Mouse (Mus musculus) hindbrain, embryonic 11.5 days (tissue): ENCODE results near the gene Dnttip1. TPM values are rescaled to one million over a fixed set of nuclear protein-coding genes. Genes with fewer than 3 reads are reported as not detected.
"Not testable (repeated sequence)": the region's sequence is repeated elsewhere in the genome, so short reads cannot be mapped to it uniquely, and the experiment has no call there.

ENCODE experiments used
- ATAC-seq: fragments of 200-750 bp; cut with Nextera tagmentation; 2 replicates; pipeline ENCODE4 v1.8.0; 2017; ENCODE audit warnings: mild to moderate bottlenecking, moderate TSS enrichment, moderate library complexity; ENCODE audit not compliant: low FRiP score
- DNase-seq: peaks from one replicate; pipeline ENCODE4 v3.0.0-alpha.2; 2015; ENCODE audit warnings: low spot score
- H3K27ac ChIP-seq: fragments of 300-500 bp; sonication (generic); 2 replicates; pipeline ENCODE4 v1.5.1; 2014; ENCODE audit warnings: mild to moderate bottlenecking, low read depth, low read length
- H3K27me3 ChIP-seq: fragments of 300-500 bp; sonication (generic); 2 replicates; pipeline ENCODE4 v1.6.1; 2014; ENCODE audit warnings: mild to moderate bottlenecking, low read length, moderate library complexity, mixed read lengths; ENCODE audit not compliant: control insufficient read depth, insufficient read depth
- H3K36me3 ChIP-seq: fragments of 300-500 bp; sonication (generic); 2 replicates; pipeline ENCODE4 v1.6.1; 2014; ENCODE audit warnings: mild to moderate bottlenecking, low read length, moderate library complexity, mixed read lengths; ENCODE audit not compliant: control insufficient read depth, insufficient read depth
- H3K4me1 ChIP-seq: fragments of 300-500 bp; sonication (generic); replicated peaks from 2 replicates; pipeline ENCODE4 v1.6.1; 2014; ENCODE audit warnings: low read length, mixed read lengths; ENCODE audit not compliant: control insufficient read depth, insufficient read depth
- H3K4me2 ChIP-seq: fragments of 300-500 bp; sonication (generic); replicated peaks from 2 replicates; pipeline ENCODE4 v1.6.1; 2014; ENCODE audit warnings: mild to moderate bottlenecking, low read depth, low read length
- H3K4me3 ChIP-seq: fragments of 300-500 bp; sonication (generic); 2 replicates; pipeline ENCODE4 v1.5.1; 2014; ENCODE audit warnings: low read depth, low read length
- H3K9ac ChIP-seq: fragments of 300-500 bp; sonication (generic); 2 replicates; pipeline ENCODE4 v1.6.1; 2014; ENCODE audit warnings: low read depth, low read length
- H3K9me3 ChIP-seq: fragments of 300-500 bp; sonication (generic); 2 replicates; pipeline ENCODE4 v1.6.1; 2016; ENCODE audit warnings: low read length; ENCODE audit not compliant: control insufficient read depth
- WGBS: fragments of 180-500 bp; shearing (Covaris S2); extraction: QIAGEN DNeasy Blood & Tissue Kit; methylation state at CpG from one replicate; pipeline ENCODE4 v1.1.7; 2014; 5-methylcytosine and 5-hydroxymethylcytosine counted together
- polyA plus RNA-seq: library from polyadenylated mRNA; unstranded; fragments of >200 nt; fragmentation: Nextera tagmentation; extraction: Ambion mirVana; gene quantifications from 2 replicates; pipeline ENCODE4 v1.2.1, GENCODE M21; 2014

Dnttip1 gene
- 79.4 and 81.5 TPM in 2 replicates for polyA plus RNA-seq

DNA sequence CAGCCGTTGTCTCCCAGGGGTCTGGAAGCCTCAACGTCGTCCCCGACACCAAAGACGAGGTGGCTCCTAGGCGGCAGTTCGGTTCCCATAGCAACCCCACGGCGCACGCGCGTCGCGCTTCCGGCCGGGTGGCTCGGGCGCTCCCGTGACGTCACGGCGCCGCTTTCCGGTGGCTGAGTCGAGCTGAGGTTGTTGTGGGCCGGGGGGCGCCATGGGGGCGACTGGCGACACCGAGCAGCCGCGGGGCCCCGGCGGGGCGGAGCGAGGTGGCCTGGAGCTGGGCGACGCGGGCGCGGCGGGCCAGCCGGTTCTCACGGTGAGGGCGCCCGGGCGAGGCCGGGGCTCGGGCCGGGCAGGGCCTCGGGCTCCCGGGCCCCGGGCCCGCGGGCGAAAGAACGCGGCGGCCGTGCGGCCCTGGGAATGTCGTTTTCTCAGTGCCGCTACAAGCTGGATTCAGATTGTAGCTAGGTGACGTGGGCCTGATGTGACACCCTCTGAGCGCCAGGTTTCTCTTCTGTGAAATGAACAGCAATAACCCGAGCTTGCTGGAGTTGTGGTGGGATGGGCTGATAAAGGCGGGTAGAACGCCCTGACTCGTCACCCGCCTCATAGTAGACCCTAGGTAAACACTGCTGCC, at the start of gene Dnttip1, which contains the start of gene Wfdc3:
Dnttip1 (plus strand) TSS at position 141 of the 637 bp plus-strand sequence.
Wfdc3 (minus strand) TSS at position 89 of the 637 bp plus-strand sequence.
- Histone ChIP-seq H3K4me1 (peaks cover 7% of the 10 kb centered on the region; the same call in 1 of the 2 replicates), H3K27ac (peak within 1 kb of the TSS; percentile 53; the same call in 1 of the 2 replicates), H3K4me3 (peak within 1 kb of the TSS; percentile 77), H3K9ac (peak within 1 kb of the TSS; percentile 92), H3K4me2 (peak within 1 kb of the TSS; percentile 77), H3K9me3 (no peaks in the 10 kb centered on the region), H3K27me3 (no peaks in the 10 kb centered on the region), H3K36me3 (no peaks in the 10 kb centered on the region)
- WGBS = under 1% methylated on average over 52 of the region's 70 CpGs
- ATAC-seq = peak; percentile 93
- DNase-seq = peak; percentile 97

GRCm38 (mm10) chr2:164698201-164698600, 47.6 kb upstream of the Dnttip1 start, which contains the start of gene Spint4:
TSS of gene Spint4 (plus strand) at chr2:164698501.
- H3K9ac ChIP-seq = no peak within 1 kb of the TSS
- WGBS = 76% methylated on average over 4 of the region's 4 CpGs
- H3K4me2 ChIP-seq = no peak within 1 kb of the TSS
- ATAC-seq = no peak
- DNase-seq = no peak
- no peak within 1 kb of the TSS for H3K27ac ChIP-seq
- H3K4me3 ChIP-seq = no peak within 1 kb of the TSS
- H3K36me3 ChIP-seq = no peaks in the 10 kb centered on the region
- H3K9me3 ChIP-seq = no peaks in the 10 kb centered on the region
- no peaks in the 10 kb centered on the region for H3K27me3 ChIP-seq
- no peaks in the 10 kb centered on the region for H3K4me1 ChIP-seq

GRCm38 (mm10) chr2:164700959-164701358, 44.8 kb upstream of the Dnttip1 start:
- H3K4me2 ChIP-seq = no peak overlapping the region
- H3K4me1 ChIP-seq = no peaks in the 10 kb centered on the region
- no peaks in the 10 kb centered on the region for H3K36me3 ChIP-seq
- no peak overlapping the region for H3K27ac ChIP-seq
- no peak overlapping the region for H3K9ac ChIP-seq
- DNase-seq (no peak), ATAC-seq (no peak)
- H3K27me3 ChIP-seq = no peaks in the 10 kb centered on the region
- no peak overlapping the region for H3K4me3 ChIP-seq
- no peaks in the 10 kb centered on the region for H3K9me3 ChIP-seq
- whole genome bisulfite sequencing = 84% methylated on average over 5 of the region's 5 CpGs

- H3K4me3 ChIP-seq = no peak overlapping the region
- no peak for DNase-seq
- no peak for ATAC-seq
These were observed 44.0 kb upstream of the Dnttip1 start for GRCm38 (mm10) chr2:164701761-164702160.

DNA sequence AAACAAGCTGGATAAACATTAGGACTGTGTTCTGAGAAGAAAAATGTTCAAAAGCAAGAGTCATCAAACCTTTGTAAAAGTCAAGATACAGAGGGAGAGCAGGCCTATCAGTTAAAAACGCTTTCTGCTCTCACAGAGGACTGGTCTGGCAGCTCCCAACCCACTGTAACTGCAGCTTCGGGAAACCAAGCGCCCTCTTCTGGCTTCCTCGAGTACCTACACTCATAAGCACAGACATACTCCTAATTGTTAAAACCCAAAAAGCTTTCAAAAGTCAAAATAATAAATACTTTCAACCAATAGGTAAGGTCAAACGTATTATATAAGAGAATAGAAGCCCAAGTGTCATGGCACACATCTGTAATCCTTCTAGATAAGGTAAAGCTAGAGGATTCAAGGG, 41.5 kb upstream of the Dnttip1 start:
- no peaks in the 10 kb centered on the region for H3K27me3 ChIP-seq
- H3K9ac ChIP-seq = no peak overlapping the region
- no peaks in the 10 kb centered on the region for H3K9me3 ChIP-seq
- ATAC-seq (no peak), DNase-seq (no peak)
- H3K4me1 ChIP-seq = no peaks in the 10 kb centered on the region
- WGBS = 86% methylated on average over 5 of the region's 5 CpGs
- no peak overlapping the region for H3K4me3 ChIP-seq
- H3K27ac ChIP-seq = no peak overlapping the region
- no peaks in the 10 kb centered on the region for H3K36me3 ChIP-seq
- H3K4me2 ChIP-seq = no peak overlapping the region

More at GRCm38 (mm10) chr2:164701761-164702160, 44.0 kb upstream of the Dnttip1 start:
- H3K4me1 ChIP-seq = no peaks in the 10 kb centered on the region
- WGBS = 88% methylated on average over 5 of the region's 5 CpGs
- H3K27ac ChIP-seq = no peak overlapping the region
- no peak overlapping the region for H3K9ac ChIP-seq
- H3K36me3 ChIP-seq = no peaks in the 10 kb centered on the region
- no peaks in the 10 kb centered on the region for H3K27me3 ChIP-seq
- no peaks in the 10 kb centered on the region for H3K9me3 ChIP-seq
- H3K4me2 ChIP-seq = no peak overlapping the region

GRCm38 (mm10) chr2:164705328-164705727, 40.5 kb upstream of the Dnttip1 start:
- no peak overlapping the region for H3K9ac ChIP-seq
- no peak overlapping the region for H3K27ac ChIP-seq
- no peaks in the 10 kb centered on the region for H3K4me1 ChIP-seq
- DNase-seq (no peak), ATAC-seq (no peak)
- no peaks in the 10 kb centered on the region for H3K9me3 ChIP-seq
- no peak overlapping the region for H3K4me2 ChIP-seq
- 87% methylated on average over 6 of the region's 6 CpGs for WGBS
- no peaks in the 10 kb centered on the region for H3K36me3 ChIP-seq
- no peaks in the 10 kb centered on the region for H3K27me3 ChIP-seq
- H3K4me3 ChIP-seq = no peak overlapping the region

DNA sequence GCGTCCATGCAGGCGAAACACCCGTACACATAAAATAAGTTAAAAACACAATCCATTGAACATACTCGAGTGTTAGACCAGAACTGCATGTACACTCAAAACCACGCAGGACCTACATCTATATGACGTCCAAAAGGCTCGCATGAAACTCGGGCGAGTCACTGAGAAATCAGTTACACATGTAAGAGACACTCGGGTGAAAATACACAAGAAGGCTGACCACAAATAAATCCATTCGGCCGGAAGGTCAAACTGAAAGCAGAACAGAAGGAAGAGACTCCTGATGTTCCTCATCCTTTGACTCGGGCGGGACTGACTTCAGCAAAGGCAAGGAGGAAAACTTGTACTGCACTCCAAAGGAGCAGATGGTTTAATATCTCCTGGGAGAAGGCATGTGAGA, 39.8 kb upstream of the Dnttip1 start:
- no peaks in the 10 kb centered on the region for H3K9me3 ChIP-seq
- no peak overlapping the region for H3K9ac ChIP-seq
- H3K36me3 ChIP-seq = no peaks in the 10 kb centered on the region
- no peak overlapping the region for H3K4me2 ChIP-seq
- DNase-seq (no peak), ATAC-seq (no peak)
- 90% methylated on average over 14 of the region's 14 CpGs for whole genome bisulfite sequencing
- H3K4me3 ChIP-seq = no peak overlapping the region
- H3K27me3 ChIP-seq = no peaks in the 10 kb centered on the region
- no peaks in the 10 kb centered on the region for H3K4me1 ChIP-seq
- no peak overlapping the region for H3K27ac ChIP-seq

GRCm38 (mm10) chr2:164715005-164715404, 30.8 kb upstream of the Dnttip1 start, which contains the start of gene Spint5:
TSS of gene Spint5 (plus strand) at chr2:164715305.
- no peak for DNase-seq
- no peak within 1 kb of the TSS for H3K9ac ChIP-seq
- H3K4me2 ChIP-seq = no peak within 1 kb of the TSS
- WGBS = 79% methylated on average over 6 of the region's 6 CpGs
- no peaks in the 10 kb centered on the region for H3K36me3 ChIP-seq
- H3K27ac ChIP-seq = no peak within 1 kb of the TSS
- no peak for ATAC-seq
- no peak within 1 kb of the TSS for H3K4me3 ChIP-seq
- H3K9me3 ChIP-seq = no peaks in the 10 kb centered on the region
- no peaks in the 10 kb centered on the region for H3K4me1 ChIP-seq
- no peaks in the 10 kb centered on the region for H3K27me3 ChIP-seq

DNA sequence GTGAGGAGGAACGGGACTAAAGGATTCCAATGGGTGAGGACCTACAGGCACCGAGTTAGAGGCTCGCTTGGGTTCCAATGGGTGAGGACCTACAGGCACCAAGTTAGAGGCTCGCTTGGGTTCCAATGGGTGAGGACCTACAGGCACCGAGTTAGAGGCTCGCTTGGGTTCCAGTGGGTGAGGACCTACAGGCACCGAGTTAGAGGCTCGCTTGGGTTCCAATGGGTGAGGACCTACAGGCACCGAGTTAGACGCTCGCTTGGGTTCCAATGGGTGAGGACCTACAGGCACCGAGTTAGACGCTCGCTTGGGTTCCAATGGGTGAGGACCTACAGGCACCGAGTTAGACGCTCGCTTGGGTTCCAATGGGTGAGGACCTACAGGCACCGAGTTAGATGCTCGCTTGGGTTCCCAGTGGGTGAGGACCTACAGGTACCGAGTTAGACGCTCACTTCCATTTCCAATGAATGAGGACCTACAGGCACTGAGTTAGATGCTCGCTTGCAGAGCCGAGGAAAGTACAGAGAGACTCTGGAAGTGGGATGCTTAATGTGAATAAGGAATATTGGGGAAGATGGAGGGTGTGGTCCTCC, 29.5 kb upstream of the Dnttip1 start:
- not testable (repeated sequence) for DNase-seq, H3K27ac ChIP-seq, H3K4me2 ChIP-seq, H3K27me3 ChIP-seq, H3K36me3 ChIP-seq, H3K9ac ChIP-seq, H3K4me3 ChIP-seq, ATAC-seq, H3K4me1 ChIP-seq, H3K9me3 ChIP-seq
- 87% methylated on average over 21 of the region's 23 CpGs for WGBS
